Mouse (Mus musculus) left cerebral cortex, postnatal 25 days (tissue): ENCODE data around the gene 2310007B03Rik. TPM values are rescaled to one million over a fixed set of nuclear protein-coding genes. Genes with fewer than 3 reads are reported as not detected.
A peak's percentile ranks its signal among the peaks of the same experiment; 100 is the strongest.

Source experiments
- DNase-seq, 2 experiments: peaks; one replicate each; pipeline ENCODE4 v3.0.0; 2022; ENCODE audit warnings: low spot score in 2 of 2, mixed read lengths in 1 of 2
- intact Hi-C: fragments of 180-260 bp; cut with DNase I; formaldehyde crosslinking; loops from one replicate; pipeline ENCODE4 v1.15.1; 2025
- total RNA-seq, 2 experiments: library from RNA; stranded (reverse); gene quantifications; 2 replicates each; pipeline ENCODE4 v1.2.3; 2021

The 2310007B03Rik gene
- total RNA-seq, 2 experiments from 2014 or later = not detected

DNA sequence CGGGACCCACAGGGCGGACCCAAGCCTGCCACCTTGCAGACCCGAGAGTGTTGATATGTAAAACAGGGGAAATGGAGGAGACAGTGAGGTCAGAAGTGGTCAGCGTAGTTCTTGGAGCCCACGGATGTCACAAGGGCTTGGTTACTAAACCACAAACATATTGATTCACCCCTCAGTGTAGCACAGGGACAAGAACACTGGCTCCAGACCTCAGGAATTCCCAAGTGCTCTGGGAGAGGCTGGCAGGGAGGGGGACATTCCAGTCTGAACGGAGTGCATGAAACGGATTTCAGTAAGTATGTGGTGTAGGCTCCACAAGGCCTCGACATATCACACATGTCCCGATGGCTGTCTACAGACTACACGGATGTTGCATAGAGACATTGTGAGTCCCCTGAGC lies 1.2 kb upstream of the 2310007B03Rik start:
- intact Hi-C loops = no loop called here
- DNase-seq = no peak

DNA sequence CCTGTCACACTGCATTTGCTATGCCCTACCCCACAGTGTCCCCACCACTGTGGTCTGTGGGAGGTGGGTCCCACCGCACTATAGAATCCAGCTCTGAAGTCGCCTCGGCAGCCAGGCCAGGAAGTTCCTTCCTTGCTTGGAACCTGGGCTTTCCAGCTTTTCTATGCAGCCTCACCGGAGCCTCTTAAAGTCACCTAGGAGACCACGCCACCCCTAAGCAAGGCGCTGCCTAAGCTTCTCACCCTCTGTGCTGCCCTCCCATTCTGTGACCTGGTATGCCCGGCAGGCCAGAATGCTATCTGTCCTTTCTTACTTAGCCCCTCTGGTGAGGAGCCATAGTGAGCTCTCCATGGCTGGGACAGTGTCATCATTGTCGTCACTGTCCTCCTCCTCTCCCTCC lies 602 bp upstream of the 2310007B03Rik start:
- DNase-seq = no peak
- intact Hi-C loops = no loop called here

DNA sequence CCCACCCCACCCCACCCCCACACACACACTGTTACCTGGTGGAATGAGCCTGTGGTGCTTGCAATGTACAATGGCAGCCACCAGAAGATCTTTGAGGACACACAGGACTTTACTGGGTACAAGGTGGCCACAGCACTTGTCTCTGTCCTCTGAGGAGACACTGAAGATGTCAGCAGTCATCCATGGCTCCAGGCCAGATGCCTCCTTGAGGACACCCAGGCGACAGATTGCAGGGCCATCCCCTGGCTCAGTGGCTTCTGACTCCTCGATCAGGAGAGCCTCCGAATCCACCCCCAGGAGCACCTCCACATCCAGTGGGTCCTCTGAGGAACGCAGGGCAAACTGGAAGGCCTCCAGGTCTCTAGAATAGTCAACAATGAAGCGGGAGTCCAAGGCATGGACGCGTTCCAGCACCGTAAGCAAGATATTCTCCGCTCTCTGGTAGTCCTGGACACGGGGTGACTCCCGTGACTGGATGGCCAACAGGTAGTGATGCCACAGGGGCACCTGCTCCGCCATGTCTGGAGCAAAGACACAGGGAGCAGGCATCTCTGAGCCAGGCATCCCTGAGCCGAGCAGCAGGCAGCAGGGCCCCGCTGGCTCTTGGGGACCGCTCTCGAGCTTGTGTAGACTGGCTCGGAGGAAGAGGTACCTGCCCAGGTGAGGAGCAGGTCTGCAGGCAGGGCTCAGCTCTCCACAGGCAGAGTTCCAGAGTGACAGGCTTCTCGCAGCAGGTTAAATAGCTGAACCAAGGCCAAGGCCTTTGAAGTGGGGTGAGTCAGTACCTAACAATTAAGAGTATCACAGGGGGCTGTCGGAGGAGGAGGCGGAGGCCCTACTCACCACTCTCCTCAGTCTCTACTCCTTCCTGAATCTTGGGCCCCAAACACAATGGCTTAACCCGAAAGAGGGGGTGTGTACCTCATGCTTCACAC lies 915 bp downstream of the 2310007B03Rik start:
- intact Hi-C loops = no loop called here
- DNase-seq = no peak

DNA sequence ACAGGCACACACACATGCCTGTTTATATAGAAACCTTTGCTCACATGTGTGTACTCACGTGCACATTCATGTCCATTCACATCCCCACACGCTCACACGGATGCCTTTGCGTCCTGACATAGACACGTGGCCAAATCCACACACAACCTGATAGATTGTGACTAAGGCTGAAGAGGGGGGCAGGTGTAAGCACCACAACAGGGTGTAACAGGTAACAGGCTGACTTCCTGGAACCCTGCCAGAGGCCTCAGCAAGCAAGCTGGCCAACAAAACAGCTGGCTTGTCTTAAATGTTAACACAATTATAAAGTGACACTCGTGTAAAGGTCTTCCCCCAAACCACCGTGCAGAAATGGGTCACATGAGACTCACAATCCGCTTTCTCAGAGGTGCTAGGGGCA lies 1.8 kb downstream of the 2310007B03Rik start:
- no peak for DNase-seq

DNA sequence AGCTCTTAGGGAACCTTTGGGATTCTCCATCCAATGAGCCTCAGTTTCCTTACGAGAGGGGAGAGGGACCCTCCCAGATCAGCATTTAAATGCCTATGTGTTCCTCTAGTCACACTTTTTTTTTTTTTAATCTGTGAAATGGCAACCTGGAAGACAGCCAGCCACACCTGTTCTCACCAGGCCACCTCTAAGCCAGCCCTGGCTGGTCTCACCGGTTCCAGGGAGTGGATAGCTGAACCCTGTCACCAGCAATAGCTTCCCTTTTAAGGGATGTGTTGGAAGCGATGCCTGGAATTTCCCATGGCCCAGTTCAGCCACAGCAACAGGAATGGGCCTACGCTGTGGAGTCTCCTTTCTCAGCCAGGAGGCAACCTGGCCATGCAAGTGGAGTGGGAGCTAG lies 3.2 kb downstream of the 2310007B03Rik start:
- DNase-seq = no peak
- intact Hi-C loops = no loop called here

More for the DNA sequence above, 1.8 kb downstream of the 2310007B03Rik start:
- intact Hi-C loops = no loop called here

DNA sequence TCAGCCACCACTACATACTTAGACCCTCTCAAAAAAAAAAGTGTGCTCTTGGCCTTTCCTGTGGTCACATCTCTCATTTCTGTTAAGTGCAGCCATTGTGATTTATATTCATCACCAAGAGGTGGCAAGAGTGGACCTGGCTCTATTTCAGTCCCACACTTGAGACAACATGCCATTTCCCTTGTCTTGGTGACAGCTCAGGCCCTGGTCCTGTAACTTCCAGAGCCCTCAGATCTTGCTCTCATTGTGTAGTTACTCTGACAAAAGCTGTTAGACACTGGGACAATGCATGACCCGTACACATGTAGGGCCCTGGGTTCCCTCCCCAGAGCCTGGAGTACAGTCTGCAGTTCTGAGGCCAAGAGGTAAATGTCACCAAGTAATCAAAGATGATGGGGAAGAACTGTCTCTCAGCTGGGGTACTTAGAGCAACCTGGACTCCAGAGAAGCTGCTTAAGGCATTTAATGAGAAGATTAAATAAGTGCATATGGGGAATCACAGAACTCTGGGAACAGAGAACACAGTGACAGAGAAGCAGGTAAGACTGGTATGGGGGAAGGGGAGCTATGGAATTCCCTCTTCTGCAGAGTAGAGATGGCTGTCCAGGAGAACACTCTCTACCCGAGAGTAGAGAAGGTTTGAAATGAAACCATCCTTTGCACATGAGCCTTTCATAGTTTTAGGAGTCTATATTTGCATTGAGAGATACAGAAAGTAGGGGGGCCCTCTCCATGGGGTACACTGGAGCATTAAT lies 9.7 kb downstream of the 2310007B03Rik start:
- intact Hi-C loops = no loop called here
- DNase-seq = no peak

DNA sequence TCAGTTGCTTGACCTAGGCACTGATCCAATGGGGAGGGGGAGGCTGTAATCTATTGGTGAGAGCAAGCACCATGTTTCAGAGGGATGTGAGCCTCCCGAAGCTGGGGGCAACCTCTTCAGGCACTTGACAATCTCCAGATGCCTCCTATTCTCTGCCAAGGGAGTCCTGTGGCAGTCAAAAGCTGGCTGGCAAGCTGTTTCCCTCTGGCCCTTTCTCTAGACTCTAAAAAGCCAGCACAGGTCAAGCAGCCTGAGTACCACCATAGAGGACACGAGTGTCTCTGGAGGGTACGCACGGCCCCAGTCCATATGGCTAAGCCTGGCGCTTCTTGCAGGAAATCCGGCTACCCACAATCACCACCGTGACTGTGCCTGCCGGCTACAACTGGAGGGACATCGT lies 16.6 kb downstream of the 2310007B03Rik start:
- intact Hi-C loops = no loop called here
- no peak for DNase-seq

DNA sequence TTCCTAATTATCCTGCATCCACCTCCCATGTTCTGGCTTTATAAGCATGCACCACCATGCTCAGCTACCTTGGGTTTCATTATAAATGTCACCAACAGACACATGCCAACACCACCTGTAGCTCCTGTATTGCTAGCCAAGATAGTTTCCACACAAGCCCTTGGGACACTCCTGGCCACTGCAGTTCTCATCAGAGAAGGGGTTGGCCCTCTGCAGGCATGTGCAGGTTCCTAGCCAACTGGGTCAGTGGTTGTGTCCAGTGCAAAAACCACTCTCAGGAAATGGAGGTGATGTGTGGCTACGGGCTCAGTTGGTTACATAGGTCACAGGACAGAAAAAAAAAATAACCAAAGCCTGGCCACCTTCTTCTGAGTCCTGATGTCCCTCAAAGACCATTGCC lies 17.9 kb downstream of the 2310007B03Rik start:
- intact Hi-C loops = no loop called here
- DNase-seq = no peak

DNA sequence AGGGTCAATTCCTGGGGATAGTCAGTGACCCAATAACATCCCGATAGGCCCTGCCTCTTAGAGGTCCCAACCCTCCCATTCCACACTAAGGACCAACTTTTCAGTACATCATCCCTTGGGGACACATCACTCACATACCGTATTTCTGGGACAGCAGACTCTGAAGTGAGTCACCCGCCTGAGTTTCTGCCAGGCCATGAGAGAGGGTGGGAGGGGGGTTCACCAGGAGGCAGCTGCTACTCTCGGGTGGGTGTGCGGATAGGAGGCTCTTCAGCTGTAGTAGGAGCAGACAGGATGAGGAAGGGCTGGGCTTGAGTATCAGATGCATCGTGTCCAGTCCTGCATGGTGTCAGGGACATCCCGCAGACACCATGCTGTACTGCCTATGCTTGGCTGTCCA lies 21.0 kb downstream of the 2310007B03Rik start:
- peak; percentile 9 to 83 for DNase-seq
- intact Hi-C loops = no loop called here

DNA sequence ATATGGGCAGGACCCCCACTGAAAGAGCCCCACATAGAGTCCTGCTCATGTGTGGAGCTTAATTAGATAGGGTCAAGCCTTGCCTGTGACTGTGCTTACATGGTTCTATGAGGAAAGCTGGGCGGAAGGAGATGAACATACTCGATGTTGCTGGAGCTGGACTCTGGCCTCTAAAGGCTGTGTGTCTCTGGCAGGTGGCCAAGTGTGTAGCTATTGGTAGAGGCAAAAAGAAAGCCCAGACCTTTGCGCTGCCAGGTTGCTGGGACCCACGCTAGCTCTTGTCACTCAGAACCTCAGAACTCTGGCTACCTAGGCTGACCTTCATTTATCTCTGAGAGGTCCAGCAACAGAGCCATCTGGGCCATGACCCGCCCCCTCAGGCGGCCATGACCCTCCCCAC lies 22.2 kb downstream of the 2310007B03Rik start:
- intact Hi-C loops = no loop called here
- no peak for DNase-seq

DNA sequence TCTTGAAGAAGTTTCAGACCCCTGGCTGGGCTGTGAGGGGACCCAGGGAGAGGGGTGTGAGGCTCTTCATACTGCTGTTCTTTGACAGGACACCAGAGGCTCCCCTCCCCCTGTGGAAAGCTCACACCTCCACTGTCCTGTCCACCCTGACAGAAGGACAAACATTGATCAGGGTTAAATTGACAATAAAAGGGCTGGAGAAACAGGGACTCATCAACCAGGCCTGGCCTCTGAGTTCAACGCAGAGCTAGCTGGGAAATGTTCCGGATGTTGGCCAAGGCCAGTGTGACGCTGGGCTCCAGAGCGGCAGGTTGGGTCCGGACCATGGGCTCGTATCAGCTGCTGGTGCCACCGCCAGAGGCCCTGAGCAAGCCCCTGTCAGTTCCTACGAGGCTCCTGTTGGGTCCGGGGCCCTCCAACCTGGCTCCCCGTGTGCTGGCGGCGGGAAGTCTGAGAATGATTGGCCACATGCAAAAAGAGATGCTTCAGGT lies 25.7 kb downstream of the 2310007B03Rik start, which contains the start of gene Agxt:
Gene Agxt, plus strand, starts transcription at position 205 of the 491 bp plus-strand sequence.
- no peak for DNase-seq
- intact Hi-C loops = no loop called here

DNA sequence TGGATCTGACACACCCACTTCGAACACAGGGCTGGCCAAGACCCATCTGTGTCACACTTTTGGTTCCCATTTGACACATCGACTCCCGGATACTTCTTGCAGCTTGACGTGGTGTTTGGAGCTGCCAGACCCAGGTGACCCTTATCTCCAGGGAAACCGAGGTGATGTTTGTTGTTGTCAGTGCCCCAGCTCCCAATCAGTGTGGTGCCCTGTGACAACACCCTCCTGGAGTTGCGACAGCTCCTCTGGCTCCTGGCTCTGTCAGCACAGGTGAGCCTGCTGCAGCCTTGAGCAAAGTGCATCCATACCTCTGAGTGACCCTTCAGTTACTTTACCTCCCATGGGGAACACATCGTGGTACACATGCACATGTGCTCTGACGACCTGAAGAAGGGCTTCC lies 28.1 kb downstream of the 2310007B03Rik start:
- intact Hi-C loops = no loop called here
- no peak for DNase-seq

DNA sequence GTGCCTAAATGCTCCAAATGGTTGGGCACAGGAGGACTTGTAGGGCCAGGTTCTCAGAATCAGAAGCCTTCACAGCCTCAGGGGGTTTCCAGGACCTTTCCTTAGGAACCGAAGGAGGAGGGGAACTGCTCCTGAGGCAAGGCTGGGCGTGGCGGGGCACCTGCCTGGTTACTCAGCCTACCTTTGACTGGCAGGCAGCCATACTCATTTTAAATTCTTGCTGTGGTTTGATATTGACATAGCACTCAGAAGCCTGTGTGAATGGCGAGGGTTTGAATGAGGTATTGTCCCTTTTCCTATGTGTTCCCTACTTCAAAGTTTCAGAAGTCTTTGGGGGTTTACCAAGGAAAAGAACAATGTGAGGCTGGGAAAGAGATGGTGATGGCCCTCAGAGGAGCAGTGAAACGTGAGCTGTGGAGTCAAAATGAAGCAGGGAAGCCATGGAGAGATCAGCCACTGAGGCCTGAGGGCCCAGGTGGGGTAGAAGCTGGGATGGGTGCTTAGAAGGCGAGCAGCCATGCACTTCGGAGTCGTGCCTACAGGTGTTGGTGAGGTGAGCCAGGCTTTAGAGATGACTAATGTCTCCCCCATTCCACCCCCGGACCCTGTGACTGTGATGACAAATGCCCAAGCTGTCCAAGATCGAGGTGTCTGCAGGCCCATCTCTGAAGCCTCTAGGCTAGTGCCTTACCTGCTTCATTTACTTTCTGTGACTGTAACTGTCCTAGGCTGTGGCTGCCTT lies 30.3 kb downstream of the 2310007B03Rik start:
- intact Hi-C loops = no loop called here

DNA sequence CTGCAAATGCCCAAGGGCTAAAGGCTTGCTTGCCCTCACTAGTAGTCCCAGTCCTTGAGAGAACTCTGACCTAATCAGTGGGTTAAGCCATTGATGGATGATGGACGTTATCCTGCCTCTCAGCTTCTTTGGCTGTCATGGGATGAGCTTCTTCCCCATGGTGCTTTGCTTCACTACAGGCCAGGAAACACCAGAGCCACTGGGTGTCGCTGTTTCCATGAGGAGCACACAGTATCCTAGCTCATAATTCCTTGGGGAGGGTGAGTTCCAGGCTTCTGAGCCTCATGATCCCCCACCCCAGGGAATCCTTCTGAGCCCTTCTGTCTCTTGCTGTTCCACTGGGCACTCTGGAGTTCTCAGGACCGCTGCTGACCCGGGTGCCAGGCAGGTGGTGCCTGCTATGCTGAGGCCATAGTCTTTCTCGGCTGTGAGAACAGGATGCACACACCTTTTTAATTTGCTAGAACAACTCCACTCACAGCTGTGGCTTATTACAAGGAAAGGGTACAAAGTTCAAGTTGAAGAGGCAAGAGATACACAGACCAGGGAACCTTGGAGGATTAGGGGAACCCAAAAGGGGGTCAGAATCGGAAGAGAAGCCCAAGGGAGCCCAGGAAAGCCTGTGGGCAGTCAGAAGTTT lies 31.9 kb downstream of the 2310007B03Rik start:
- intact Hi-C loops = loop anchor here (10.0 kb wide), 1 partner anchor 376 kb away; no protein-coding TSS in a partner anchor
- peak; percentile 75 to 84 for DNase-seq

More for the DNA sequence above, 30.3 kb downstream of the 2310007B03Rik start:
- DNase-seq = peak in 1 of 2 experiments; percentile 21

DNA sequence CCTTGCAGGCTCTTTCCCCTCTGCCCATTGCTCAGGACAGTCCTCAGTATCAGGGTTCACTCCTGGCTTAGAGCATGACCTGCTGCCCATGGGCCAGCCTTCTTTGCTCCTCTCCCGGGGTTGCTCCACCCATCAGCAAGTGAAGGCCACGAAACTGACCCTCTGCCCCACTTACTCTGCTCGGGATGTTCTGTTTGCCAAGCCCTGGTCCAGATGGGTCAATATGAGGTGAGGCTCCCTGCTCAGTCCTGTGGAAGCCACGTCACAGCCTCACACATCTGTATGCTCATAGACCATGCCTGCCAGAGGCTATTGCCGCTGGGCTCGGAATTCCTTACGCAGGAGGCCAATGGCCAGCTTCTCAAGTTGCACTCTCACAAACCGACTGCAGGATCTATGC lies 32.5 kb downstream of the 2310007B03Rik start:
- intact Hi-C loops = loop anchor here (10.0 kb wide), 1 partner anchor 377 kb away; no protein-coding TSS in a partner anchor
- DNase-seq = no peak

DNA sequence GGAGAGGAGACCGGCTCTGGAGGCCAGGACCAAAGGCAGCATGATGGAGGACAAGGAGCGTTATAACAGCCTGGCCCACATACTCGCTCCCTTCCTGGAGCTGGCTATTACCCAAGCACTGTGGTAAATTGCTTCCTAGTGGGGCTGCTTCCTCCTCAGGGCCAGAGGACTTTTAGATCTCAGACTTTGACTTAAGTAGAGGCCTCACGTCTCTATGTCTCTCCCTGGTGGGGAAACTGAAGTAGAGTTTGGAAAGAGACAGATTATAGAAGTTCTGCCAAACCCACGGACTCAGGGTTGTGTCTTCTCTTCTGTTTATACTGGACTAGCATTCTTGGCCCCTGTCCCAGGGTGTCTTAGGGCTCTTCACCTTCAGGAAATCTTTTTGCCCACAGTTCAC lies 35.5 kb downstream of the 2310007B03Rik start:
- DNase-seq = no peak
- intact Hi-C loops = loop anchor here (10.0 kb wide), 1 partner anchor 380 kb away; no protein-coding TSS in a partner anchor

DNA sequence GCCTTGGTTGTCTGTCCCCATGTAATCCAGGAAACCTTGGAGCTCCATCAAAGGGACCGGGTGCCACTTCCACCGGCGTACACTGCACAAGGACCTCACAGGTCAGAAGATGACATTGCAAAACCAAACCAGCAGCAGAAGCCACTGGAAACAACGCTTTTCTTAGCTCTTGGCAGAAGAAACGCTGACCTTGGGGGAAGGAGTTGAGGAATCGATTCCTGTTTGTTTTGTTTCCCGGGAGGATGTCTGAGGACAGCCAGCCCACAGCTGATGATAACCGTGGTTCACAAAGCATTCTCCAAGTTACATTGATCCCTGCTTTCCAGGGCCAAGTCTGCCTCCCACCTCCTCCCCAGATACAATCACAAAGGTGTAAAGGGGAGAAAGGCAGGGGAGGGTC lies 36.7 kb downstream of the 2310007B03Rik start:
- DNase-seq = no peak
- intact Hi-C loops = loop anchor here (10.0 kb wide), 1 partner anchor 381 kb away; no protein-coding TSS in a partner anchor

DNA sequence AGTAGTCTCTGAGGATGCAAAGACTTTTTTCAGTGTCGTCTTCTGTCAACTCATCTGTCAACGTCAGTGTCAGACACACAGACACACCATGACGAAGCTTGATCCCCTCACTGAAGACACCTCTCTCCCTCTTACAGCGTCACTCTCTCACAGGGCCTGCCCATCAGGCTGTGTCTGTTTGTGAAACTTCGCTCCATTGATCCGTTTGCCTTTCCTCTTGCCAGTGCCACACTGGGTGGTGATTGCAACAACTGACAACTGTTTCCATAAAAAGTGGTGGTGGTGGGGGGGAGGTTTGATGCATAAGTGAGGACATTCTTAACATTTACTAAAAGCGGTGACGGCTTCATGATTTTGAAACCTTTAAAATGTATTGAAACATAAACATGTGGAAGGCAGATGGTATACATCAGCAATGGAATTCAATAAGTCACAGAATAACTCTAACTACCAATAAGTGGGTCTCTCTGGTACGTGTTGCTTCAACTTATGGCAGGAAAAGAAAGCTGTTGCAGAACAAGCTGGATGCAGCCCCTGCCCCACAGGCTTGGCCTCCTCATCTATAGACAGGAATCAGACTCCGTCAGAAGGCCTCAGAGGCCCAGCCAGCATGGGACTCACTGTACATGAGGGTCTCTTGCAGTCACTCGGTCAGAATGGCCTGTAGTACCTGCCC lies 37.4 kb downstream of the 2310007B03Rik start:
- intact Hi-C loops = loop anchor here (10.0 kb wide), 1 partner anchor 381 kb away; no protein-coding TSS in a partner anchor
- no peak for DNase-seq
